10 mouse cellular contexts compared by ENCODE assay signal in genomic region chr16:32431926-32432325, GRCm38 (mm10). TPM values are rescaled to one million over a fixed set of nuclear protein-coding genes. Genes with fewer than 3 reads are reported as not detected.
DNase-seq lines count a peak whose midpoint lies in the region; ATAC-seq and TF ChIP-seq lines count a peak whose summit lies in the region.
"Had no signal": no experiment of that assay in that cellular context is flagged by ENCODE, and none has a peak within 500 bp of the region (broad histone marks: within the 10 kb centered on the region; RNA-seq: fewer than 3 reads in every experiment).

No protein-coding gene starts in this region.

- H3K4me1 ChIP-seq in heart, embryonic 12.5 days (replicated peaks): peaks cover 28% of the 10 kb centered on the region
- H3K4me1 ChIP-seq in E14TG2a.4 (replicated peaks; ENCODE audit: low read depth, low read length): peaks cover 24% of the 10 kb centered on the region
- peaks cover 23% of the 10 kb centered on the region for H3K4me1 ChIP-seq in heart, embryonic 16.5 days (ENCODE audit: control insufficient read depth, insufficient read depth, low read length)
- peaks cover 53% of the 10 kb centered on the region for H3K4me1 ChIP-seq in liver, embryonic 15.5 days (replicated peaks)

- no peak overlapping the region for H3K27ac ChIP-seq in heart, embryonic 12.5 days (ENCODE audit: poor library complexity, severe bottlenecking)
- no peak overlapping the region for H3K27ac ChIP-seq in heart, embryonic 16.5 days (ENCODE audit: low read length)
- peak overlapping the region; percentile 95 for H3K27ac ChIP-seq in liver, embryonic 15.5 days (replicated peaks)

- TF ChIP-seq CTCF in E14TG2a.4 (conservative IDR thresholded peaks at IDR 0.05; ENCODE audit: low read length): no peak

- 86% methylated on average over 1 of the region's 1 CpGs for WGBS in heart, embryonic 12.5 days
- 93% methylated on average over 1 of the region's 1 CpGs for WGBS in heart, embryonic 16.5 days
- 81% methylated on average over 1 of the region's 1 CpGs for WGBS in liver, embryonic 15.5 days (ENCODE audit: insufficient replicate concordance)

- no peaks in the 10 kb centered on the region for H3K9me3 ChIP-seq in heart, embryonic 12.5 days (replicated peaks)
- no peaks in the 10 kb centered on the region for H3K9me3 ChIP-seq in E14TG2a.4 (ENCODE audit: low read length)
- H3K9me3 ChIP-seq in heart, embryonic 16.5 days (replicated peaks; ENCODE audit: control insufficient read depth, low read length): no peaks in the 10 kb centered on the region
- no peaks in the 10 kb centered on the region for H3K9me3 ChIP-seq in liver, embryonic 15.5 days (replicated peaks)

- DNase-seq in heart, postnatal 14 days: no peak
- no peak for DNase-seq in adrenal gland, postnatal 4 days (ENCODE audit: low spot score in 2 of 2)
- DNase-seq in urinary bladder, postnatal 36 days (ENCODE audit: low spot score in 2 of 2): no peak
- DNase-seq in left cerebral cortex, adult 11 months (ENCODE audit: low spot score): no peak
- DNase-seq: cerebellum, adult 11 months had no signal

- H3K4me2 ChIP-seq in heart, embryonic 12.5 days: peak overlapping the region; percentile 88
- peak overlapping the region; percentile 90 for H3K4me2 ChIP-seq in heart, embryonic 16.5 days (ENCODE audit: low read depth, low read length)
- H3K4me2 ChIP-seq in liver, embryonic 15.5 days: peak overlapping the region; percentile 78

- H3K27me3 ChIP-seq in heart, embryonic 12.5 days (replicated peaks): no peaks in the 10 kb centered on the region
- peaks cover 5% of the 10 kb centered on the region; the same call in 1 of the 2 replicates for H3K27me3 ChIP-seq in E14TG2a.4 (ENCODE audit: insufficient read depth, low read length)
- no peaks in the 10 kb centered on the region for H3K27me3 ChIP-seq in heart, embryonic 16.5 days (ENCODE audit: control insufficient read depth, insufficient read depth, low read length)
- no peaks in the 10 kb centered on the region for H3K27me3 ChIP-seq in liver, embryonic 15.5 days

- peak overlapping the region; percentile 75 for H3K4me3 ChIP-seq in heart, embryonic 12.5 days
- H3K4me3 ChIP-seq in E14TG2a.4 (replicated peaks; ENCODE audit: low read length): peak overlapping the region; percentile 96; the same call in 1 of the 2 replicates
- H3K4me3 ChIP-seq in heart, embryonic 16.5 days (ENCODE audit: low read length): peak overlapping the region; percentile 96
- peak overlapping the region; percentile 94 for H3K4me3 ChIP-seq in liver, embryonic 15.5 days (replicated peaks)

- intact Hi-C loops in heart, postnatal 14 days (cut with DNase I): loop anchor here (5.0 kb wide), 1 partner anchor 100 kb away; the partner anchor contains the start of gene Ubxn7

- 0 out of 2 replicates have a peak overlapping the region, but pooled peaks have one; percentile 85 for H3K9ac ChIP-seq in heart, embryonic 12.5 days
- H3K9ac ChIP-seq in heart, embryonic 16.5 days (ENCODE audit: low read length): peak overlapping the region; percentile 95; the same call in 1 of the 2 replicates
- H3K9ac ChIP-seq in liver, embryonic 15.5 days: peak overlapping the region; percentile 99

- H3K36me3 ChIP-seq in heart, embryonic 12.5 days: no peaks in the 10 kb centered on the region
- H3K36me3 ChIP-seq in E14TG2a.4 (ENCODE audit: insufficient read depth, low read length): peaks cover 4% of the 10 kb centered on the region; the same call in 1 of the 2 replicates
- no peaks in the 10 kb centered on the region for H3K36me3 ChIP-seq in heart, embryonic 16.5 days (ENCODE audit: control insufficient read depth, insufficient read depth)
- peaks cover 13% of the 10 kb centered on the region; the same call in 1 of the 2 replicates for H3K36me3 ChIP-seq in liver, embryonic 15.5 days (replicated peaks)

- ATAC-seq in heart, embryonic 12.5 days (ENCODE audit: insufficient number of reproducible peaks, low FRiP score): no peak
- ATAC-seq in heart, embryonic 16.5 days (replicated peaks; ENCODE audit: extremely low read depth, insufficient read depth, low FRiP score): no peak
- no peak for ATAC-seq in liver, embryonic 15.5 days (ENCODE audit: insufficient read depth)

RNA-seq across cellular contexts. Expression of gene Pcyt1a, which starts 1.2 kb away (rescaled TPM):
- 43.2 and 48.9 TPM in 2 replicates for polyA plus RNA-seq in heart, embryonic 12.5 days (2016; fragmentation: Nextera tagmentation; extraction: Ambion mirVana)
- total RNA-seq in heart, postnatal 14 days (2021): 100 to 1,000 TPM; 106 to 108 TPM
- polyA plus RNA-seq in heart, embryonic 16.5 days (2015; fragmentation: Nextera tagmentation; extraction: Ambion mirVana): 38.8 and 42.3 TPM in 2 replicates
- polyA plus RNA-seq in liver, embryonic 15.5 days (2015; fragmentation: Nextera tagmentation; extraction: Ambion mirVana): 38.3 and 39.5 TPM in 2 replicates
- total RNA-seq in adrenal gland, postnatal 4 days (2021): 10 to 100 TPM; 66.0 to 70.6 TPM

RNA-seq across cellular contexts. Expression of gene Tctex1d2, which starts 12.4 kb away (rescaled TPM):
- 21.6 and 27.1 TPM in 2 replicates for polyA plus RNA-seq in heart, embryonic 12.5 days (2016; fragmentation: Nextera tagmentation; extraction: Ambion mirVana)
- 1 to 10 TPM; 5.7 to 6.0 TPM for total RNA-seq in heart, postnatal 14 days (2021)
- 21.3 and 22.8 TPM in 2 replicates for polyA plus RNA-seq in heart, embryonic 16.5 days (2015; fragmentation: Nextera tagmentation; extraction: Ambion mirVana)
- polyA plus RNA-seq in liver, embryonic 15.5 days (2015; fragmentation: Nextera tagmentation; extraction: Ambion mirVana): 4.6 and 5.0 TPM in 2 replicates
- total RNA-seq in adrenal gland, postnatal 4 days (2021): 1 to 10 TPM; 8.9 to 9.2 TPM

RNA-seq across cellular contexts. Expression of gene Tm4sf19, which starts 31.6 kb away (rescaled TPM):
- not detected in 2 replicates for polyA plus RNA-seq in heart, embryonic 12.5 days (2016; fragmentation: Nextera tagmentation; extraction: Ambion mirVana)
- not detected for total RNA-seq in heart, postnatal 14 days (2021)
- polyA plus RNA-seq in heart, embryonic 16.5 days (2015; fragmentation: Nextera tagmentation; extraction: Ambion mirVana): not detected in 2 replicates
- polyA plus RNA-seq in liver, embryonic 15.5 days (2015; fragmentation: Nextera tagmentation; extraction: Ambion mirVana): not detected in 2 replicates
- total RNA-seq in adrenal gland, postnatal 4 days (2021): not detected
- polyA plus RNA-seq: CD4-positive, CD25-positive, alpha-beta regulatory T cell, adult 4 months had no signal

RNA-seq across cellular contexts. Expression of gene Slc51a, which starts 55.8 kb away (rescaled TPM):
- polyA plus RNA-seq in heart, embryonic 12.5 days (2016; fragmentation: Nextera tagmentation; extraction: Ambion mirVana): 2.1 and 2.9 TPM in 2 replicates
- total RNA-seq in heart, postnatal 14 days (2021): 1 to 10 TPM; 2.3 TPM
- 0.59 and 2.4 TPM in 2 replicates for polyA plus RNA-seq in heart, embryonic 16.5 days (2015; fragmentation: Nextera tagmentation; extraction: Ambion mirVana)
- 0.37 and 0.56 TPM in 2 replicates for polyA plus RNA-seq in liver, embryonic 15.5 days (2015; fragmentation: Nextera tagmentation; extraction: Ambion mirVana)
- total RNA-seq in adrenal gland, postnatal 4 days (2021): 1 to 10 TPM in 1 of 2 experiments, not detected in 1; 1.4 TPM
- polyA plus RNA-seq: CD4-positive, CD25-positive, alpha-beta regulatory T cell, adult 4 months had no signal
